Mouse (Mus musculus) urinary bladder, postnatal 25 days (tissue): ENCODE measurements at regions not wholly inside any gene's neighbourhood (a gene's known extent, or its start where the extent isn't known, plus 50 kb on each side); places are given as distances from the start of the nearest gene placed in this dataset.
"Not testable (repeated sequence)": the region's sequence is repeated elsewhere in the genome, so short reads cannot be mapped to it uniquely, and the experiment has no call there.

ENCODE experiments used
- DNase-seq: peaks from one replicate; pipeline ENCODE4 v3.0.0; 2022; ENCODE audit warnings: low spot score

DNA sequence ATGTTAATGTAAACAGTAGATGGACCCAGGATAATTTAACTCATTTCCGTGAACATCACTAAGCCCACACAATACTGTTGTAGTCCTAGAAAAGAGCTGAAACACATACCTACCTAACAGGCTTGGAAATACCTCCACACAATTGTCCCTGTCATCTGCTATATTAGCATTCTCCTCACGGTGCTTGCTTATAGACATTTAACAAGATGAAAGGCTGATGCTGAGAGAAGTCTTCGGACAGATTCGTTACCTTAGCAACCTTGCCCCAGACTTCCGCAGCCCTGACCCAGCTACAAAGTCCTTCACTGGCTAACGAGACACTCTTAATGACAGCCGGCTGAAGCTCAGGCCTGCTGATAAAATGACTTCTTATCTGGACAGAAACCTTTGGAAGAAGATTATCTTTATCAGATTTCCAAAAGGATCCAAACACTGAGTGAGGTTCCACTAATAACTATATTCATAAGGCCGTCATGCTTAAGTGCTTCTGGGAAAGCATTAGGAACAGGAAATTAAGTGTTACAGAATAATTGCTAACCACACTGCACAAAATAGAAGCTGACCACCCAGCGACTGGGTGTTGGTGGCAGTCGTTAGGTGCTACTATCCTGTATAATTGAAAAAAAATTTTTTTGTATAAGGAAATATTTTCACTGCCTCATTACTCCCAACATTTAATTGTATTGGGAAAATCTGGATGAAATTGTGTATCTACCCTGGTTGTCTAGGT, 267.0 kb upstream of the Tmpo start:
- DNase-seq = no peak

GRCm38 (mm10) chr10:91443321-91443720, 262.2 kb upstream of the Tmpo start:
- no peak for DNase-seq

- DNase-seq = no peak
These were observed 258.9 kb upstream of the Tmpo start for GRCm38 (mm10) chr10:91440051-91440450.

DNA sequence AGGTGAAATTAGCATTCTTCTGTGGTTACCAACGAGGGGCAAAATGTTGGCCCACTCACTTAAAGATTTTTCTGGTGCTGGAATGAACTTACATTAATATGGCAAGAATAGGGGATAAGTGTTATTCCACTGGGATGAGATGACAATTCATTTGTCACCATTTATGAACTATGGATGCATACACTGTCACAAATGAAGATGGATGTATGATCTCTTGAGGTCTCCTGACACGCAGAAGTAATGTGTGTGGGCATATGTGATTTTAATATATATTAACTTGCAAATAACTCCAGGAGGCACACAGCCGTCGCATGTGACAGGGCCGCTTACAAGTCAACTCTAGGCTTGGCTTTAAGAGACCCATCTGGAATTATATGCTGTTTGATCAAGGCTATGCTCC, 256.8 kb upstream of the Tmpo start:
- DNase-seq = no peak

- DNase-seq = no peak
These were observed 255.0 kb upstream of the Tmpo start for GRCm38 (mm10) chr10:91436091-91436569.

- no peak for DNase-seq
These were observed 249.2 kb upstream of the Tmpo start for GRCm38 (mm10) chr10:91430281-91430680.

GRCm38 (mm10) chr10:91426584-91426983, 245.5 kb upstream of the Tmpo start:
- no peak for DNase-seq

DNA sequence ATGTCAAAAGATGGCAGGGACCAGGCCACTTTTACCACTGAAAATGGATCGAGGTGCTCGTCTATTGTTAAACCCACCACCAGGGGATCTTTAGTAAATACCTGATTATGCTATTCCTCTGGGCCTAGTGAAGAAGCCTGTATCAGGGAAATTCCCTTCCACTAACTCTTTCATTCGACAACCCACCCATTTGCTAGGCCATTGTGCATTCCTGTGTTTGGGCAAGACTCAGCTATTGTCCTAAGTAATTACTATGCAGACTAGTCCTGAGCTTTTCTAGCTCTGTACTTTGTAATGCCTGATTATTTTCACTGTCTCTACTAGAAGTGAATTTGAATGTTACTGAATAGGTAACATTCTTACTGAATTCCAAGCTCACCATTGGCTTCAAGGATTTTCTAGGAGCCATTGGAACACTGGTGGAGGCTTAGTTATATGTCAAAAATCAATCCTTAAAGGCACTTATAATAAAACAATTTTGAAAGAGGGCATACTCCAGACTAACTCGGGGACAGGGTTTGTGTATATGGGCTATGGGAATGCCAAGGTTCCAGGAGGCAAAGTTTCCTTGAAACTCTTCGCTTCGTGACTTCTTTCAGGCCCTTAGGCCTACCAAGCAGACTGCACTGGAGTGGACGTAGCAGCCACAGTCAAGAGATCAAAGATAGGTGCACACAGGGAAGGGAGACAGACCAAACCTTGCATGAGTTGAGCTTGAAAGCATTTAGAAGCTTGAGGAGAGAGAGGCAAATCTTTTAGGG, 244.7 kb upstream of the Tmpo start:
- not testable (repeated sequence) for DNase-seq

GRCm38 (mm10) chr10:91424786-91425185, 243.7 kb upstream of the Tmpo start:
- DNase-seq = no peak

DNA sequence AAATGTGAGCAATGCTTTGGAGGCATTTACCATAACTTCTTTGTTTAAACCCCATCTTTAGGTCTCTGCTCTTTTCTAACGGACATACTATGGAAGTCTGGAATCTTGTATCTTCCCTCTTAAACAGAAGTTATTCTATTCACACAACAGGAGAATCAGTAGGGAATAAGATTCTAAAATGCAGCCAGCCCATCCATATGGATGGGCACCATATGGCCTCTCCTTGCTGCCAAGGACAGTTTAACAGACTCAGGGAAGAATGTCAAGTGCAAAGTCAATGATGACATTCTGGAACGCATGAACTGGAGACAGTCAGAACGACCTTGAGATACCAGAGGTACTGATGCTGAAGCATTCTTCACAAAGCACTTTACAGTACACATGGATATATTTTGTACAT, 206.1 kb upstream of the Tmpo start:
- DNase-seq = no peak

GRCm38 (mm10) chr10:91384372-91384771, 203.3 kb upstream of the Tmpo start:
- no peak for DNase-seq

GRCm38 (mm10) chr10:91376683-91377082, 195.6 kb upstream of the Tmpo start:
- no peak for DNase-seq

DNA sequence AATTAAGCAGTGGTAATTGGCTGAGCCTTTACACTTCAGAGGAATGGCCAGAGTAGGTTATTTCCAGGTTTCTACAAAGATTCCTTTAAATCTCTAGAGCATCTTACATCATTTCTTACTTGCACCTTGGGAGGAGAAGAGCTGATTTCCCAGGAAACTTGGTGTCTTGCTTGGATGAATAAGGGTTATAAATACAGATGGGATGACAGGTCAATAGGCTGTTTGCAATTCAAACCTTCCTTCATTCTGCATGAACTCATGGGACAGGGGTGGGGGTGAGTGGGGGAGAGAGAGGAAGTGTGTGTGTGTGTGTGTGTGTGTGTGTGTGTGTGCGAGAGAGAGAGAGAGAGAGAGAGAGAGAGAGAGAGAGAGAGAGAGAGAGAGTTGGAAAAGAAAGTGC, 186.4 kb upstream of the Tmpo start:
- no peak for DNase-seq

DNA sequence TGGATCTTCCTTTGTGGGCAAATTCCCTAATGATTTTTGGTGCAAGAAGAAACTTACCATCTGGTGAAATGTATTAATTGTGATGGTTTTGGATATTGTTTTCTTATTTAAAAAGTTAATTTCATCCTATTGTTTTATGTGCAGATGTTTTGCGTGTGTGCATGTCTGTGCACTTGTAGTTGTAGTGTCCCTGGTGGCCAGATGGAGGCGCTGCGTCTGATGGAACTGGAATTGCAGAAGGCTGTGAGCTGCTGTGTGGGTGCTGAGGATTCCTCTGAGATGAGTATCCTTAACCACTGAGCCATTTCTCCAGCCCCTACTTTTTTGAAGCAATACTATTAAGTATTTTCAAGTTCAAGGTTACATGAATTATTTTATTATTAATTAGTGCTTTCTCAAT, 181.5 kb upstream of the Tmpo start:
- no peak for DNase-seq

DNA sequence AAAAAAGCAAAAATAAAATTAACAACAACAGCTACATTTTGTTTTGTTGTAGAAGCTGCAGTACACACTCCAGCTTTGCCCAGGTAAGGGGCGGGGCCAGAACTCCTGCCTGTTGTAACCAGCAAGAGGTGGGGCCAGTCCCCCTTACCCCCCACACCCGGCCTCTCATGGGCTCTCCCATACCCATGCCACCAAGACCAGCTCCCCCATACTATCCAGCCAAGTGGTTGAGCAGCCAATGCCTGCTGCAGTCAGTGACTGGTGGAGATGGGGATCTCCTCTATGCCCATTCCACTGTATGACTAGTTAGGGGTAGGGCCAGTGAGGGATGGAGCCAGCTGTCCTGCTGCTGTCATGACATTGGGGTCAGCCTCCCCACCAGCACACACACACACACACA, 180.5 kb upstream of the Tmpo start:
- DNase-seq = no peak

DNA sequence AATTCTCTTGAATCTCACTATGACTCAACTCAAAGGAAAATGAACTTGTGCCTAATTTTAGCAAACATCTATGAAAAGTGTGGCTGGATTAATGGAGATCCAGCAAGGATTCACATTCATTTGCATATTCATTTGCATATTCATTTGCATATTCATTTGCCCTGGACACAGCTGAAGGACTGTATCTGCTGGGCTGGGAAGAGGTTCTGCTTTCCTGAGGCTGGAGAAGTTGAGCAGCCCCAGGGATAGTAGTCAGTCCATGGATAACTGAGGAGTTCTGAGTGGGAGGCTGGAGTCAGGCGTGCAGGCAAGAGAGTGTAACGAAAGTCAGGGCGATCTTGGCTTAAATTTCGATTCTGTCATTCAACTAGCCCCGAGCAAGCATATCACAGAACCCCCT, 164.3 kb upstream of the Tmpo start:
- DNase-seq = no peak

GRCm38 (mm10) chr10:91342083-91342482, 161.0 kb upstream of the Tmpo start:
- no peak for DNase-seq

- no peak for DNase-seq
These were observed 158.2 kb upstream of the Tmpo start for GRCm38 (mm10) chr10:91339361-91339760.

GRCm38 (mm10) chr10:91326661-91327312, 145.7 kb upstream of the Tmpo start:
- no peak for DNase-seq

- no peak for DNase-seq
These were observed 145.1 kb upstream of the Tmpo start for GRCm38 (mm10) chr10:91326144-91326655.

DNA sequence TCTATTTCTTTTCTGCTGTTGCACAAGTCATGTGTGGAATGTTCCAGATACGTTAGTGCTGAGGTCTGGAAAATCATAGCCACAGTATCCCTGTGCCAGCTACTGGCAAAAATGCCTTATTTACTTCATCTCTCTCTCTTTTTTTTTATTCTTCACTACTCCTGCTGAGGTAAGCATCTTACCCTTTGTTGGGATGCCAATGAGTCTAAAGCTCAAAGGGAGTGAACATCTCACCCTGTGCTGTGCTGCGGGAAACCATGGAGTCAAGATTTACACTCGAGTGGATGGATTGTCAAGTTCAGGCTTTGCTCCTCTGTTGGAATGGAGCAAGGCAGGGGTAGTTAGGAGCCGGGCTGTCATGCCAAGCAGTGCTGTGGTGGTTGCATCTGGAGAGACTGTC, 140.1 kb upstream of the Tmpo start:
- no peak for DNase-seq

GRCm38 (mm10) chr10:91319442-91320112, 138.5 kb upstream of the Tmpo start:
- no peak for DNase-seq
